Mouse (Mus musculus) neural tube, embryonic 12.5 days (tissue): Measurements from ENCODE around the gene Hmx1. TPM values are rescaled to one million over a fixed set of nuclear protein-coding genes. Genes with fewer than 3 reads are reported as not detected.
A peak's percentile ranks its signal among the peaks of the same experiment; 100 is the strongest.

Experiments used
- ATAC-seq: fragments of 200-750 bp; cut with Nextera tagmentation; 2 replicates; pipeline ENCODE4 v1.8.0; 2017; ENCODE audit warnings: low read depth, mild to moderate bottlenecking, moderate TSS enrichment, moderate library complexity; ENCODE audit not compliant: low FRiP score
- H3K27ac ChIP-seq: fragments of 300-500 bp; sonication (generic); 2 replicates; pipeline ENCODE4 v1.5.1; 2016
- H3K27me3 ChIP-seq: fragments of 300-500 bp; sonication (generic); replicated peaks from 2 replicates; pipeline ENCODE4 v1.6.1; 2016; ENCODE audit warnings: mild to moderate bottlenecking
- H3K36me3 ChIP-seq: fragments of 300-500 bp; sonication (generic); 2 replicates; pipeline ENCODE4 v1.6.1; 2016; ENCODE audit warnings: mild to moderate bottlenecking
- H3K4me1 ChIP-seq: fragments of 300-500 bp; sonication (generic); 2 replicates; pipeline ENCODE4 v1.6.1; 2016
- H3K4me2 ChIP-seq: fragments of 300-500 bp; sonication (generic); replicated peaks from 2 replicates; pipeline ENCODE4 v1.6.1; 2016; ENCODE audit warnings: mild to moderate bottlenecking
- H3K4me3 ChIP-seq: fragments of 300-500 bp; sonication (generic); 2 replicates; pipeline ENCODE4 v1.5.1; 2016
- H3K9ac ChIP-seq: fragments of 300-500 bp; sonication (generic); 2 replicates; pipeline ENCODE4 v1.6.1; 2016; ENCODE audit warnings: mild to moderate bottlenecking
- H3K9me3 ChIP-seq: fragments of 300-500 bp; sonication (generic); 2 replicates; pipeline ENCODE4 v1.6.1; 2016; ENCODE audit warnings: mild to moderate bottlenecking
- WGBS: fragments of 180-500 bp; shearing (Covaris S2); methylation state at CpG from one replicate; pipeline ENCODE4 v1.1.7; 2016; 5-methylcytosine and 5-hydroxymethylcytosine counted together
- polyA plus RNA-seq: library from polyadenylated mRNA; unstranded; fragments of >200 nt; fragmentation: Nextera tagmentation; extraction: Ambion mirVana; gene quantifications from 2 replicates; pipeline ENCODE4 v1.2.1, GENCODE M21; 2016

Gene Hmx1
- polyA plus RNA-seq, 1 experiment from 2014 or later: 18.2 TPM

DNA sequence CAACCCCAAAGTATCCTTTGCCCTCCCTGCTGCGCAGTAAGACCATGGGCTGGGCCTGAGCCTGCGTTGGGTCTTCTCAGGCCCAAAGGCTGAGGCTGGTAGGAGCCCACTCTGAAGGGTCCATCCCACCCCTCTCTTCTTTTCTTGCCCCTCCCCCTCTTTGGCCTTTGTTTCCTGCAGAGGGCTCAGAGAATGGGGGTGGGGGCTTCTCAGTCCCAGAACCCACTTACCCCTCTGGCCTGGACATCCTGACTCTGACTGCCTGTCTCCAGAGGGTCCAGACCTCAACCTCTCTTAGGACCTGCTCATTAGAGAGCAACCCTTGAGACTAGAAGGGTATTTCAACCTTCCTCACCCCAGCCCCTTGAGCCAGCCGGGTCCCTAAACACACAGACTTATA is 1.0 kb downstream of the Hmx1 start:
- H3K27ac ChIP-seq: no peak overlapping the region
- H3K4me1 ChIP-seq: peaks cover 20% of the 10 kb centered on the region
- H3K4me2 ChIP-seq: no peak overlapping the region
- ATAC-seq: no peak
- H3K9ac ChIP-seq: no peak overlapping the region
- peaks cover 100% of the 10 kb centered on the region for H3K27me3 ChIP-seq
- 8% methylated on average over 3 of the region's 3 CpGs for WGBS
- H3K36me3 ChIP-seq: no peaks in the 10 kb centered on the region
- no peaks in the 10 kb centered on the region for H3K9me3 ChIP-seq
- peak overlapping the region; percentile 7; the same call in 1 of the 2 replicates for H3K4me3 ChIP-seq

DNA sequence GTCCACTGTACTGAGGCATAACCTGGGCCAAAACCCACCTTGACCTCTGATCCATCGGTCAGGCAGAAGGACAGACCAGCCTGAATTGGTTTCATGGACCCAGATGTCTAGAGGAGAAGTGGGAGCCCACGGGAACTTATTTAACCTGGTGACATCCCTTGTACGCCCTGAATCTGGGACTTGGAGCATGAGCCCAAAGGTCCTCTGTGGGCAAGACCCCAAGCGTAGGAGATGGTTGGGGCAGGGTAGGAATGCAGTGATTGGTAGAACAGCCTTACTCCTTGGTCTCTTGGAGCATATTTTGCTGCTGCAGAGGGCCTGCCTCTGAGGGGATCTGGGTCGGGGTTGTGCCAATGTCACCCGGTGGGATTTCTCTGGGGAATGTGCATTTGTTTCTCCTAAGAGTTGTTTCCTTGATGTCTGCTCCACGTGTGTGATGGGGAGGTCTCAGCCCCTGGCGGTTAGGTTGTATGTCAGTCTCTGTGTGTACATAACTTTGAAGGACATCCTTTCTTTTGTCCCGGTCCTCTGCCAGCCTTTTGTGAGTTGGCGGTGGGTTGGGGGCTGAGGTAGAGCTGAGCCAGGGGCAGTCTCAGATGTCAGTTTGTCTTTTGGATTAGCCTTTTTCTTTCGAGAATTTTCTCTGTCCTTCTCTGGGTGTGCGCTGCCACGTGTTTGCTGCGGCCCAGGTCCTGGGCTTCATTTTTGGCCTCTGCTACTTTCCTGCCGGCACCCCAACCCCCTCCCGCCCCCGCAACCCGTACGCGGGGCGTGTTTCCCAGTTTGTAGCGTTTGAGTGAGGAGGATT is 2.1 kb downstream of the Hmx1 start:
- H3K4me3 ChIP-seq: peak overlapping the region; percentile 18; the same call in 1 of the 2 replicates
- no peaks in the 10 kb centered on the region for H3K9me3 ChIP-seq
- peaks cover 100% of the 10 kb centered on the region for H3K27me3 ChIP-seq
- 0 out of 2 replicates have a peak overlapping the region, but pooled peaks have one; percentile 48 for H3K4me2 ChIP-seq
- 3% methylated on average over 22 of the region's 22 CpGs for WGBS
- H3K27ac ChIP-seq: no peak overlapping the region
- no peak overlapping the region for H3K9ac ChIP-seq
- ATAC-seq: no peak
- peaks cover 20% of the 10 kb centered on the region for H3K4me1 ChIP-seq
- no peaks in the 10 kb centered on the region for H3K36me3 ChIP-seq

DNA sequence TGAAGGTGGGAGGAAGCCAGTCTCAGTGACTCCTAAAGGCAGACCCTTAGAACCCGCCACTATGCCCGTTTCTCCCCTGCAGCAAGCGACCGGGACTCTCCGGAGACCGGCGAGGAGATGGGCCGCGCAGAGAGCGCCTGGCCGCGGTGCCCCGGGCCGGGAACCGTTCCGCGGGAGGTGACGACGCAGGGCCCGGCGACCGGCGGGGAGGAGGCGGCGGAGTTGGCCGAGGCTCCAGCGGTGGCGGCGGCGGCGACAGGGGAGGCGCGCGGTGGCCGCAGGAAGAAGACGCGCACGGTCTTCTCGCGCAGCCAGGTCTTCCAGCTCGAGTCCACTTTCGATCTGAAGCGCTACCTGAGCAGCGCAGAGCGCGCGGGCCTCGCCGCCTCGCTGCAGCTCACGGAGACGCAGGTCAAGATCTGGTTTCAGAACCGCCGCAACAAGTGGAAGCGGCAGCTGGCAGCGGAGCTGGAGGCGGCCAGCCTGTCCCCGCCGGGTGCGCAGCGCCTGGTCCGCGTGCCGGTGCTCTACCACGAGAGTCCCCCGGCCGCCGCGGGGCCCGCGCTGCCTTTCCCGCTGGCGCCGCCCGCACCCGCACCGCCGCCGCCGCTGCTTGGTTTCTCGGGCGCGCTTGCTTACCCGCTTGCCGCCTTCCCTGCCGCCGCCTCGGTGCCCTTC is 2.9 kb downstream of the Hmx1 start:
- no peak overlapping the region for H3K27ac ChIP-seq
- peak overlapping the region; percentile 18 for H3K4me3 ChIP-seq
- H3K9ac ChIP-seq: no peak overlapping the region
- H3K36me3 ChIP-seq: no peaks in the 10 kb centered on the region
- no peak for ATAC-seq
- under 1% methylated on average over 88 of the region's 88 CpGs for WGBS
- H3K9me3 ChIP-seq: no peaks in the 10 kb centered on the region
- H3K4me2 ChIP-seq: peak overlapping the region; percentile 48
- peaks cover 97% of the 10 kb centered on the region for H3K27me3 ChIP-seq
- H3K4me1 ChIP-seq: peaks cover 20% of the 10 kb centered on the region

DNA sequence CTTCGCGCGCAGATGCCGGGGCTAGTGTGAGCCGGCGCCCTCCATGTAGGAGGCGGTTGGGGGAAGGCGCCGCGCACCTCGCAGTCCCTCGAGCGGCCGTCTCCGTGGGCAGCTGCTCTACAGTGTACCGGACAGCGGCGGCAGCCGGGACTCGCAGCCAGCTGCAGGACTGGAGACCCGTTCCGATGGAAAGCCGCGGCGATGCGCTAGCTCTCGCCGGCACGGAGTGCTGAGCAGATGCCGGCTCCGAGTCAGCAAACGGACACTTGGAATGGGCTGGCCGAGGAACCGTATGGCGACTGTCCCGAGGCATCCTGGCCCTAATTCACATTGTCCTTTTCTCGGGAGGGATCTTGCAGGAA is 3.4 kb downstream of the Hmx1 start:
- WGBS: under 1% methylated on average over 37 of the region's 37 CpGs
- H3K4me2 ChIP-seq: peak overlapping the region; percentile 48
- no peak overlapping the region for H3K27ac ChIP-seq
- no peak for ATAC-seq
- no peaks in the 10 kb centered on the region for H3K36me3 ChIP-seq
- peaks cover 97% of the 10 kb centered on the region for H3K27me3 ChIP-seq
- no peak overlapping the region for H3K9ac ChIP-seq
- peaks cover 25% of the 10 kb centered on the region for H3K4me1 ChIP-seq
- H3K9me3 ChIP-seq: no peaks in the 10 kb centered on the region
- peak overlapping the region; percentile 18 for H3K4me3 ChIP-seq

DNA sequence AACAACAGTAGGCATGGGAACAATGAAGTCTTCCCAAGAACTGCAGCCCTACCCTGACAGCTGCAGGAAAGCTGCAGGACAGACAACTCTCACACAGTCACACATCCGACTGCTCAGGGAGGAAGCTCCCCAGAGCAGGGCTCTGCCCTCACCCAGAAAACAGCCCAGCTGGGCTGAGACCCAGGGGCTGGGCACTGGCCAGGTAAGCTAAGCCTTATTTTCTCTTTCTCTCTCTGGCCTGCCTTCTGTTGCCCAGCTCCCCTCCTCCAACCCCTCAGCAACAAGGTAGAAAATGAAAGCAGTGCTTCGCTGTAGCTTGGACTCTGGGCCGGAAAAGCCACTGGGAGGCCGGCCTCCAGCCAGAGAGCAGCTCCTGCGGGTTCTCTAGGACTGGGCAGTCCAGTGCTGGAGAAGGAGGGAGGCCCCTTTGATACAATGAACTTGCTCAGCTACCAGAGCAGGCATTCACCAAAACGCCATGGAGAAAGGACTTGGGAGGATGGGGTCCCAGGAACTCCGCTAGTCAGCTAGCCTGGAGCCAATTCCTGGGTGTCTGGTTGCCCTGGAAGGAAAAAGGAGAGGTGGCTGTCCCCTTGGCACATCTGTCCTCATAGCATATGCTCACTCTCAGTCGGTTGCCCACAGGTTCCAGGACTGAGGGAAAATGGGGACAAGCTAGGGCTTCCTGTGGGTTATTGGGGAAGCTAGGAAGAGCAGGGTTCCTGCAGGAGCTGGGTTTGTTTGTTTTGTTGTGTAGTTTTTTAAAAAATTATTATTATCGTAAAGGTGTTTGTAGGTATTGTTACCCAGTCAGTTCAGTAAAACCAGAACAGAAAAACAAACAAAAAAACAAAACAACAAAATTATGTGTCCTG is 6.9 kb downstream of the Hmx1 start:
- Histone ChIP-seq H3K36me3 (no peaks in the 10 kb centered on the region), H3K4me2 (peak overlapping the region; percentile 8; the same call in 1 of the 2 replicates), H3K4me1 (peaks cover 17% of the 10 kb centered on the region), H3K4me3 (no peak overlapping the region), H3K27ac (no peak overlapping the region), H3K9ac (no peak overlapping the region), H3K9me3 (no peaks in the 10 kb centered on the region), H3K27me3 (peaks cover 97% of the 10 kb centered on the region)
- no peak for ATAC-seq
- 2% methylated on average over 9 of the region's 9 CpGs for WGBS

DNA sequence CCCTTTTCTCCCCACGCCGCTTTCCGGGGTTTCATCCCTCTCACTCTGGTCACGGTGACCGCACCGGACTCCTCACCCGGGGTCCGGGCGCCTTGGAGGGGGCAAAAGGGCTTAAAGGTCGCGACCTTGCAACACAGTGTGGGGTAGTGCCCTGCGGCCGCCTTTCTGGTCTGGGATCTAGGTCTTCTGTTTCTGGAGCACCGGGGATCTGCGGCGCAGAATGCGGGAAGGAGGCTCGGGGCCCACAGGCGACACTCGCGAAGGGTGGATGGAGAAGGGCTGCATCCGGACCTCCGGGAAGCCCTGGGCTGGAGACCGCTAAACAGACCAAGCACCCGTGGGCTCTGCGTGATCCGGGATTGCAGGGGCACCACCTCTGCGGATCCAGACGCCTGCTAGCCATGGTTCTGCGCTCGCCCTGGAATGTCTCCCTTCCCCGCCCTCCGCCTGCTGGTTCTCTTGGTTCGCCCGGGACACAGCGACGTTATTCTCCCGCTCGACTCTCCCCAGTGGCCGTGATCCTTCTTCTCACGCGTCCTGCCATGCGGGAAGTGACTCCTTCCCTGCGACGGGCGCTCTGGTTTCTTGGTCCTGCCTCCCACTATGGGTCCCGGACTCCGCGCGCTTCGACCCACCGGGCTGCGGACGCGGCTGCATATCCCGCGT is 8.2 kb downstream of the Hmx1 start:
- H3K9me3 ChIP-seq: no peaks in the 10 kb centered on the region
- no peak overlapping the region for H3K27ac ChIP-seq
- ATAC-seq: no peak
- peaks cover 97% of the 10 kb centered on the region for H3K27me3 ChIP-seq
- no peaks in the 10 kb centered on the region for H3K36me3 ChIP-seq
- no peak overlapping the region for H3K9ac ChIP-seq
- peak overlapping the region; percentile 27; the same call in 1 of the 2 replicates for H3K4me2 ChIP-seq
- H3K4me3 ChIP-seq: 0 out of 2 replicates have a peak overlapping the region, but pooled peaks have one; percentile 15
- peaks cover 12% of the 10 kb centered on the region for H3K4me1 ChIP-seq
- under 1% methylated on average over 57 of the region's 57 CpGs for WGBS

DNA sequence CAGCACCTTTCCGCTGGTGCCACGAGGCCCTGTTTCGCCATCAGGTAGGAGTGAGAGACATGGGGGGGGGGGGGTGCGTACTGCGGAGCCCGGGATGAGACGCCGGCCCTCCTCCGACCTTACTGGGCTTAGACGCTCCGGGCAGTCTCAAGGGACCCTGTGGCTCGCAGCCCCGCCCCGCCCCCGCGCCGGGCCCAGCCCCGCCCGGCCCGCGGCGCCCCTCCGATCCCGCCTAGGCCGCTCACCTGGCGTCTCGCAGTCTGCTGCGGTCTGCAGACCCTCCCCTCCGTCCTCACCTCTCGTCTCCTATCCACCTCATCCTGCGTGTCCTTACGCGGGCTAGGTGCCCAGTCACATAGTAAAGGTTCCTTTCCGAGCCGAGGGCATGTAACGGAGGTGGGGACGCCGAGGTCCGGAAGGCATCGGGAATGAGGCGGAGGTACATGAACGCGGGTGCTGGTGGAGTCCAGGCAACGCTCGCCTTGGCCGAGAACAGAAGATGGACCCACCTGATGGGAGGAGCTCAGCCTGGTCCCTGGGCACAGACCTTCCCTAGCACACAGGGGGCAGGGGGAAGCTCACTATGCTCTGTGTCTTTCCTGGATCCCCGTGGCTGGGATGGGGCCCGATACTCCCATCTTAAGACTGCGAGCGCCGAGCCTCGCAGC is 8.9 kb downstream of the Hmx1 start:
- under 1% methylated on average over 42 of the region's 52 CpGs for WGBS
- Histone ChIP-seq H3K9me3 (no peaks in the 10 kb centered on the region), H3K4me3 (peak overlapping the region; percentile 15; the same call in 1 of the 2 replicates), H3K27me3 (peaks cover 97% of the 10 kb centered on the region), H3K27ac (no peak overlapping the region), H3K4me1 (peaks cover 10% of the 10 kb centered on the region), H3K9ac (no peak overlapping the region), H3K4me2 (peak overlapping the region; percentile 27; the same call in 1 of the 2 replicates), H3K36me3 (no peaks in the 10 kb centered on the region)
- ATAC-seq: no peak

DNA sequence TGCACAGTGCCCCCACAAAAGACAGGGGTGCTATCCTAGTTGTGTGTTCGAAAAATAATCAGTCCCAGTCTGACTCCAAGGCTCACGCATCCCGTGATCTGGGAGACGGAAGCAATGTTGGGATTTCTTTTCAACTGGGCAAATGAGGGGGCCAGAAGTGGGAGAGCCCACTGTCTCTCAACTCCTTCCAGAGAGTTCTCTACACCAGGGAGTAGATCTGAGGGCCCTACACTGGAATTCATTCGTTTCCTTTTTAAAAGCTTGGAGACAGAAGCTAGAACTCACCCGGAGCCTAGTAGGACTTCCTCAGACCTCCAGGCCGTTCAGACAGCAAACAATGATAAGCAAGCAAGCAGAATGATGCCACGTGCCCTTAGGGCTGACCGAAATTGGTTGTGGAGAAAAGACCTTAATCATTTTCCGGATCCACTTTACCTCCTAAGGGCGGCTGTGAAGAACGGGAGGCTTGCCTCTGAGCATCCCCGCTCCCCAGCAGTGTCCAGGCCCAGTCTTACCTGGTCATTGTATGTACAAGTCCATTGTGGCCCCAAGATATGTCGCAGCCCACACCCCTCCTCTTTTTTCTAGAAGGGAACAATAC is 9.5 kb downstream of the Hmx1 start:
- 3% methylated on average over 14 of the region's 14 CpGs for WGBS
- Histone ChIP-seq H3K4me2 (no peak overlapping the region), H3K36me3 (no peaks in the 10 kb centered on the region), H3K9me3 (no peaks in the 10 kb centered on the region), H3K4me1 (peaks cover 10% of the 10 kb centered on the region), H3K27me3 (peaks cover 97% of the 10 kb centered on the region), H3K4me3 (no peak overlapping the region), H3K9ac (no peak overlapping the region), H3K27ac (no peak overlapping the region)
- no peak for ATAC-seq

DNA sequence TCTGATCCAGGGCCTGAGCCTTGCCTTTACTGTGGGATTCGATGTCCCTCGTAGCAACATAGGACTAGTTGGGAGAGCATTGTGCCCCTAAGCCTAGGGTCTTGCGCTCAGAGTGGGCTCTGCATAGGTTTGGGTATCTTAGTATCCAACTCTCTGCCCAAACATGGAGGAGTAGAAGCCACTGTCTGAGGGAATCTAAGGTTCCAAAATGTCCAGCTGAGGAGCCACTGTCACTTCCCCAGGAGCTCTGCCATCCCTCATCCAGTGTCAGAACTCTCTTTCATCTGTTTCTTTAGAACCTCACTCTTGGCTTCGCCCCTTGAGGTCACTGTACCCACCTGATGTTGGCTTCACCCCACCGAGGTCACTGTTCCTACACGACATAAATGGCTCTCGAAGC is 10.2 kb downstream of the Hmx1 start:
- no peaks in the 10 kb centered on the region for H3K9me3 ChIP-seq
- no peak overlapping the region for H3K27ac ChIP-seq
- H3K9ac ChIP-seq: no peak overlapping the region
- peaks cover 10% of the 10 kb centered on the region for H3K4me1 ChIP-seq
- H3K4me2 ChIP-seq: no peak overlapping the region
- no peaks in the 10 kb centered on the region for H3K36me3 ChIP-seq
- peaks cover 97% of the 10 kb centered on the region for H3K27me3 ChIP-seq
- no peak overlapping the region for H3K4me3 ChIP-seq
- no peak for ATAC-seq
- WGBS: 3% methylated on average over 7 of the region's 7 CpGs

DNA sequence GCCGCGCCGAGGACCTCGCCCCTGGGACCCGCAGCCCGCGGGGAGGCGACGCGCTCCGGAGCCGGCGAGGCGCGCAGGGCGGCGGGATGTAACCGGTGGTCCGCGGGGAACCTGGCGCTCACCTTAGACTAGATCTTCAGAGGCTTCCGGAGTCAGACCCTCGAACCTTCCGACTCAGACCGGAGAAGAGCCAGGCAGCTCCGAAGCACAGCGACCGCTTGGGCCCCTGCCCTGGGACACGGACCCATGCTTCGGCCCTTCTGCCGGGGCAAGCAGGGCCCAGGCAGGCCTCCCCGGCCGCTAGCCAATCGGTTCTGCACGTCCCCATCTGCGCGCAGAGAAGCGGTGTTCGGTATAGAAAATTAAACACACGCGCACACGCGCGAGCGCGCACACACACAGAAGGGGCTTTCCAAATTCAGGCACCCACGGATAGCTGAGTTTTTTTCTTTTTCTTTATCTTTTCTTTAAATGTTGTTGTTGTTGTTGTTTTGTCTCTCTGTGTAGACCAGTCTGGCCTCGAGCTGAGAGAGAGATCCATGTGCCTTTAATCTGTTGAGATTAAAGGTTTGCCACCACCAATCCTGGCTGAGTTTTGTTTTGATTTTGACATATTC is 10.9 kb downstream of the Hmx1 start:
- WGBS: under 1% methylated on average over 48 of the region's 48 CpGs
- Histone ChIP-seq H3K4me1 (peaks cover 10% of the 10 kb centered on the region), H3K4me2 (peak overlapping the region; percentile 2; the same call in 1 of the 2 replicates), H3K9me3 (no peaks in the 10 kb centered on the region), H3K36me3 (no peaks in the 10 kb centered on the region), H3K27ac (no peak overlapping the region), H3K9ac (no peak overlapping the region), H3K4me3 (0 out of 2 replicates have a peak overlapping the region, but pooled peaks have one; percentile 3), H3K27me3 (peaks cover 97% of the 10 kb centered on the region)
- ATAC-seq: no peak
